20 mouse cellular contexts compared by ENCODE assay signal in the genomic region with DNA sequence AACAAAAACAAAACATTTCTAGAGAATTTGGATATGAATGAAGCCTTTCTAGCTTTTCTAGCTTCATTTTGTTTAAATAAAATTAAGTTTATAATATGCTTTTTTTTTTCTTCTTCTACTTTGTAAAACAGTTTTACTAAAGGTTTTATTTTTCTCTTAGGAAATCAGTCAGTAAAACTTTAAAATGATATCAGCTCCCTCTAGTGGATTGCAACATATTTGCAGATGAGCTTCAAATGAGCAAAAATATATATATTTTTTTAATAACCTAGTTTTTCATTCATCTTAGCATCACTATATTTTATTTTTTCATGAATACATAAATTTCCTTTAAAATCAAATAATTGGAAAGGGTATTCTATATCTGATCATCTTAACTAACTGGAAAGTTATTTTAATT.
A peak's percentile ranks its signal among the peaks of the same experiment; 100 is the strongest.
DNase-seq lines count a peak whose midpoint lies in the region; ATAC-seq and TF ChIP-seq lines count a peak whose summit lies in the region.
"Had no signal": no experiment of that assay in that cellular context is flagged by ENCODE, and none has a peak within 500 bp of the region (broad histone marks: within the 10 kb centered on the region; RNA-seq: fewer than 3 reads in every experiment).

No protein-coding gene starts in this region.

- no peaks in the 10 kb centered on the region for H3K9me3 ChIP-seq in heart, embryonic 12.5 days (replicated peaks)
- no peaks in the 10 kb centered on the region for H3K9me3 ChIP-seq in lung, postnatal 0 days (ENCODE audit: low read length)
- H3K9me3 ChIP-seq in MEL (replicated peaks; ENCODE audit: insufficient read depth, low read length), result no peaks in the 10 kb centered on the region
- H3K9me3 ChIP-seq: neural tube, embryonic 13.5 days had no signal

- no peak for TF ChIP-seq POLR2A in heart, adult 2 months (IDR thresholded peaks at IDR 0.05; ENCODE audit: insufficient read depth, low read depth, low read length)
- TF ChIP-seq POLR2A in MEL (IDR thresholded peaks at IDR 0.05; ENCODE audit: control insufficient read depth in 1 of 2, insufficient read depth in 1 of 2, low read depth in 1 of 2, low read length in 2 of 2, poor library complexity in 1 of 2), result no peak
- TF ChIP-seq POLR2A in brain, embryonic 14.5 days (IDR thresholded peaks at IDR 0.05; ENCODE audit: borderline replicate concordance, extremely low read depth, insufficient read depth, insufficient read length, poor library complexity, severe bottlenecking), result no peak

- DNase-seq in heart, adult 2 months, result no peak
- DNase-seq in lung, postnatal 0 days (ENCODE audit: low spot score), result peak; percentile 5
- no peak for DNase-seq in lung, postnatal 14 days
- DNase-seq in MEL (ENCODE audit: low read depth, low spot score), result peak; percentile 2
- peak; percentile 20 for DNase-seq in brain, embryonic 14.5 days (ENCODE audit: low read depth)
- no peak for DNase-seq in ovary, postnatal 14 days (ENCODE audit: low spot score)
- no peak for DNase-seq in cerebellum, adult 11-12 months
- DNase-seq: adrenal gland, postnatal 25 days; cerebellum, adult 9-10 months; gastrocnemius, postnatal 14 days; kidney, adult 2 months; kidney, postnatal 4 days; left cerebral cortex, postnatal 4 days; right cerebral cortex, postnatal 4 days; thymus, postnatal 36 days had no signal

- TF ChIP-seq RAD21 in MEL (IDR thresholded peaks at IDR 0.05; ENCODE audit: low read depth, low read length), result peak; percentile 33

- no peaks in the 10 kb centered on the region for H3K27me3 ChIP-seq in heart, adult 2 months (ENCODE audit: control insufficient read depth, insufficient read depth, low read length)
- H3K27me3 ChIP-seq in heart, embryonic 12.5 days (replicated peaks), result no peaks in the 10 kb centered on the region
- no peaks in the 10 kb centered on the region for H3K27me3 ChIP-seq in lung, postnatal 0 days (replicated peaks; ENCODE audit: insufficient read depth, low read length)
- no peaks in the 10 kb centered on the region for H3K27me3 ChIP-seq in MEL (ENCODE audit: control insufficient read depth in 1 of 2, insufficient read depth in 2 of 2, low read length in 2 of 2)
- H3K27me3 ChIP-seq: neural tube, embryonic 13.5 days had no signal

- H3K9ac ChIP-seq in heart, adult 2 months (ENCODE audit: low read depth, low read length), result no peak overlapping the region
- no peak overlapping the region for H3K9ac ChIP-seq in heart, embryonic 12.5 days
- H3K9ac ChIP-seq in lung, postnatal 0 days (replicated peaks; ENCODE audit: low read depth), result no peak overlapping the region
- H3K9ac ChIP-seq in MEL (ENCODE audit: control insufficient read depth, low read depth, low read length, poor library complexity, severe bottlenecking), result no peak overlapping the region
- H3K9ac ChIP-seq: neural tube, embryonic 13.5 days had no signal

- no peak overlapping the region for H3K4me3 ChIP-seq in heart, adult 2 months
- no peak overlapping the region for H3K4me3 ChIP-seq in heart, embryonic 12.5 days
- H3K4me3 ChIP-seq in lung, postnatal 0 days (ENCODE audit: low read depth, low read length), result no peak overlapping the region
- H3K4me3 ChIP-seq in MEL (ENCODE audit: control insufficient read depth in 1 of 2, insufficient read depth in 1 of 2, low read depth in 2 of 2, low read length in 2 of 2), result no peak overlapping the region
- H3K4me3 ChIP-seq: erythroblast, embryonic 14.5 days; neural tube, embryonic 13.5 days had no signal

- no peak overlapping the region for H3K4me2 ChIP-seq in heart, embryonic 12.5 days
- no peak overlapping the region for H3K4me2 ChIP-seq in lung, postnatal 0 days (replicated peaks; ENCODE audit: low read depth, low read length)
- H3K4me2 ChIP-seq: liver, embryonic 11.5 days; neural tube, embryonic 13.5 days had no signal

- no peak for ATAC-seq in heart, embryonic 12.5 days (ENCODE audit: insufficient number of reproducible peaks, low FRiP score)
- no peak for ATAC-seq in lung, postnatal 0 days
- ATAC-seq: activated CD4-positive, CD25-positive, alpha-beta regulatory T cell, adult 4 months had no signal

- H3K36me3 ChIP-seq in heart, adult 2 months (ENCODE audit: control insufficient read depth, insufficient read depth, low read length), result no peaks in the 10 kb centered on the region
- H3K36me3 ChIP-seq in heart, embryonic 12.5 days, result no peaks in the 10 kb centered on the region
- no peaks in the 10 kb centered on the region for H3K36me3 ChIP-seq in lung, postnatal 0 days (ENCODE audit: insufficient read depth, low read length)
- no peaks in the 10 kb centered on the region for H3K36me3 ChIP-seq in MEL (ENCODE audit: control insufficient read depth in 1 of 2, insufficient read depth in 2 of 2, low read length in 2 of 2)
- H3K36me3 ChIP-seq: neural tube, embryonic 13.5 days had no signal

- no peak overlapping the region for H3K27ac ChIP-seq in heart, adult 2 months
- H3K27ac ChIP-seq in heart, embryonic 12.5 days (ENCODE audit: poor library complexity, severe bottlenecking), result no peak overlapping the region
- no peak overlapping the region for H3K27ac ChIP-seq in lung, postnatal 0 days (ENCODE audit: low read length)
- no peak overlapping the region for H3K27ac ChIP-seq in MEL (ENCODE audit: control insufficient read depth, low read depth, low read length)
- H3K27ac ChIP-seq: neural tube, embryonic 13.5 days had no signal

- no peaks in the 10 kb centered on the region for H3K79me2 ChIP-seq in heart, adult 2 months (replicated peaks; ENCODE audit: control insufficient read depth, insufficient read depth, low read length)
- no peaks in the 10 kb centered on the region for H3K79me2 ChIP-seq in MEL (ENCODE audit: control insufficient read depth, insufficient read depth, low read length, poor library complexity)

- TF ChIP-seq EP300 in heart, adult 2 months (IDR thresholded peaks at IDR 0.05; ENCODE audit: insufficient read depth, low read depth, low read length), result no peak
- no peak for TF ChIP-seq EP300 in lung, postnatal 0 days (IDR thresholded peaks at IDR 0.05)
- no peak for TF ChIP-seq EP300 in MEL (IDR thresholded peaks at IDR 0.05; ENCODE audit: low read depth in 1 of 2, low read length in 2 of 2)

- TF ChIP-seq CTCF in heart, adult 2 months (IDR thresholded peaks at IDR 0.05), result peak; percentile 59
- TF ChIP-seq CTCF in lung, postnatal 0 days (IDR thresholded peaks at IDR 0.05), result no peak
- peak in 1 of 3 experiments; percentile 22; a peak in 1 of 6 replicates for TF ChIP-seq CTCF in MEL (IDR thresholded peaks at IDR 0.05 in 2 of 3, conservative IDR thresholded peaks at IDR 0.05 in 1 of 3; ENCODE audit: control insufficient read depth in 1 of 3, insufficient read depth in 1 of 3, low read depth in 2 of 3, low read length in 3 of 3, poor library complexity in 1 of 3, severe bottlenecking in 1 of 3)
- no peak for TF ChIP-seq CTCF in brain, embryonic 14.5 days (IDR thresholded peaks at IDR 0.05; ENCODE audit: borderline replicate concordance, extremely low read depth, insufficient read depth, insufficient read length)

- H3K4me1 ChIP-seq in heart, adult 2 months (ENCODE audit: control insufficient read depth, insufficient read depth, low read length), result no peaks in the 10 kb centered on the region
- no peaks in the 10 kb centered on the region for H3K4me1 ChIP-seq in heart, embryonic 12.5 days (replicated peaks)
- H3K4me1 ChIP-seq in lung, postnatal 0 days (ENCODE audit: insufficient read depth, low read depth, low read length), result no peaks in the 10 kb centered on the region
- H3K4me1 ChIP-seq in MEL (ENCODE audit: control insufficient read depth in 1 of 2, insufficient read depth in 2 of 2, low read length in 2 of 2), result no peaks in the 10 kb centered on the region
- H3K4me1 ChIP-seq: neural tube, embryonic 13.5 days had no signal

- intact Hi-C loops in heart, adult 2 months (cut with DNase I), result no loop called here

TF ChIP-seq in MEL, 35 proteins besides CTCF, POLR2A, EP300 and RAD21:
- no peak for TF ChIP-seq POLR2AphosphoS2 (IDR thresholded peaks at IDR 0.05; ENCODE audit: low read length)
- no peak for TF ChIP-seq TCF12 (IDR thresholded peaks at IDR 0.05; ENCODE audit: low read depth, low read length)
- TF ChIP-seq GABPA (IDR thresholded peaks at IDR 0.05; ENCODE audit: low read depth, low read length), result no peak
- TF ChIP-seq USF2 (IDR thresholded peaks at IDR 0.05; ENCODE audit: borderline replicate concordance in 1 of 2, insufficient read depth in 1 of 2, low read depth in 1 of 2, low read length in 2 of 2), result no peak
- no peak for TF ChIP-seq NRF1 (IDR thresholded peaks at IDR 0.05; ENCODE audit: insufficient read depth, low read depth, low read length, poor library complexity, severe bottlenecking)
- TF ChIP-seq TAL1 (IDR thresholded peaks at IDR 0.05; ENCODE audit: low read length), result no peak
- TF ChIP-seq SIN3A (IDR thresholded peaks at IDR 0.05; ENCODE audit: low read length), result no peak
- no peak for TF ChIP-seq POLR2AphosphoS5 (IDR thresholded peaks at IDR 0.05; ENCODE audit: borderline replicate concordance, low read depth, low read length)
- TF ChIP-seq BHLHE40 (IDR thresholded peaks at IDR 0.05; ENCODE audit: borderline replicate concordance, low read depth, low read length), result no peak
- TF ChIP-seq MEF2A (IDR thresholded peaks at IDR 0.05; ENCODE audit: extremely low read depth, insufficient replicate concordance, low read depth, low read length, poor library complexity, severe bottlenecking), result no peak
- no peak for TF ChIP-seq MXI1 (IDR thresholded peaks at IDR 0.05; ENCODE audit: low read depth, low read length)

Comparison
In these comparisons a context has a peak if more than half of its experiments do, and no peak if none do; other contexts are left out.
1. DNase-seq: peak in lung, postnatal 0 days (single experiment), MEL (single experiment) and brain, embryonic 14.5 days (single experiment); none in heart, adult 2 months (0 of 2), lung, postnatal 14 days (single experiment), ovary, postnatal 14 days (single experiment) and cerebellum, adult 11-12 months (single experiment).